Comparison of ENCODE assay signal across 16 mouse cellular contexts in the genomic region with DNA sequence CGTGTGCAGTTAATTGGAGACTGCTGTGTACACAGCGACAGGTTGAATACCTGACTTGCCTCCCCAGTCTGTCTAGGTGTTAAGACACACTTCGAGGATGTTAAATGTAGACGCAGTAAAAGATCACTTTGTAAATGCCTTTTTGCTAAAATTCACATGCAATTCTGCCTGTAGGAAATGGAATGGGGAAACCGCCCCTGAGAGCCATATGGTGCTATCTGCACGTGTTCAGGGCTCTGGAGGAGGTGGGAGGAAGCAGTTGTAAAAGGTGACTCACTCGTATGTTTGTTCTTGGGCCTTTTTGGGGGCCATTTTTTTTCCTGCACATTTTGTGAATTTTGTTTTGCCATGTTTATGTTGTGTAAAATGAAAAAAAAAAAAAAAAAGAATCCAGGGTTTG.
A peak's percentile ranks its signal among the peaks of the same experiment; 100 is the strongest.
DNase-seq lines count a peak whose midpoint lies in the region; TF ChIP-seq lines count a peak whose summit lies in the region.
"Had no signal": no experiment of that assay in that cellular context is flagged by ENCODE, and none has a peak within 500 bp of the region (broad histone marks: within the 10 kb centered on the region; RNA-seq: fewer than 3 reads in every experiment).

No protein-coding gene starts in this region.

- H3K27ac ChIP-seq in cerebellum, adult 2 months (ENCODE audit: insufficient read depth, low read length), result no peak overlapping the region
- H3K27ac ChIP-seq: embryonic facial prominence, embryonic 15.5 days; forebrain, embryonic 10.5 days; hindbrain, embryonic 15.5 days; liver, embryonic 12.5 days; lung, embryonic 15.5 days; midbrain, embryonic 12.5 days had no signal

- DNase-seq in right cerebral cortex, adult 18-20 months, result peak; percentile 75
- no peak for DNase-seq in right cerebral cortex, postnatal 4 days
- DNase-seq in layer of hippocampus, postnatal 25 days (ENCODE audit: extremely low spot score in 1 of 2, low spot score in 1 of 2), result peak; percentile 18 to 34
- peak; percentile 66 to 79 for DNase-seq in right cerebral cortex, adult 2 months (ENCODE audit: low spot score in 2 of 2)
- DNase-seq in Muller cell, postnatal 12 days (ENCODE audit: inconsistent ontology term), result no peak
- DNase-seq in retina, postnatal 1 day, result no peak
- DNase-seq in cerebellum, adult 2 months, result no peak
- DNase-seq: embryo, embryonic 11 days; kidney, postnatal 14 days; thymus, postnatal 25 days had no signal

- TF ChIP-seq POLR2A in cerebellum, adult 2 months (IDR thresholded peaks at IDR 0.05; ENCODE audit: borderline replicate concordance, insufficient read depth, low read length), result no peak

- TF ChIP-seq CTCF in cerebellum, adult 2 months (IDR thresholded peaks at IDR 0.05; ENCODE audit: borderline replicate concordance, insufficient read depth, low read depth, low read length), result no peak

- no peaks in the 10 kb centered on the region for H3K4me1 ChIP-seq in cerebellum, adult 2 months (ENCODE audit: control insufficient read depth, insufficient read depth, low read length)
- H3K4me1 ChIP-seq: embryonic facial prominence, embryonic 15.5 days; forebrain, embryonic 10.5 days; hindbrain, embryonic 15.5 days; liver, embryonic 12.5 days; lung, embryonic 15.5 days; midbrain, embryonic 12.5 days had no signal

- H3K4me3 ChIP-seq in cerebellum, adult 2 months (replicated peaks; ENCODE audit: insufficient read depth, low read depth, low read length), result no peak overlapping the region
- H3K4me3 ChIP-seq: embryonic facial prominence, embryonic 15.5 days; forebrain, embryonic 10.5 days; hindbrain, embryonic 15.5 days; liver, embryonic 12.5 days; lung, embryonic 15.5 days; midbrain, embryonic 12.5 days had no signal

- 72% methylated on average over 7 of the region's 7 CpGs for WGBS in cerebellum, adult 2 months

- no peaks in the 10 kb centered on the region for H3K27me3 ChIP-seq in cerebellum, adult 2 months (ENCODE audit: control insufficient read depth, insufficient read depth, low read length)
- H3K27me3 ChIP-seq: embryonic facial prominence, embryonic 15.5 days; hindbrain, embryonic 15.5 days; liver, embryonic 12.5 days; lung, embryonic 15.5 days; midbrain, embryonic 12.5 days had no signal

Comparison
In these comparisons a context has a peak if more than half of its experiments do, and no peak if none do; other contexts are left out.
1. DNase-seq: peak in right cerebral cortex, adult 18-20 months (single experiment), layer of hippocampus, postnatal 25 days (2 of 2) and right cerebral cortex, adult 2 months (2 of 2); none in right cerebral cortex, postnatal 4 days (single experiment), Muller cell, postnatal 12 days (single experiment), retina, postnatal 1 day (single experiment) and cerebellum, adult 2 months (0 of 2).